Mouse (Mus musculus) bone marrow macrophage, adult 2 months (primary cell): Measurements from ENCODE around the gene Acbd4.

Experiments
- CTCF ChIP-seq: IDR thresholded peaks from 2 replicates; pipeline ENCODE4 v1.5.1; 2012; ENCODE audit warnings: low read depth, mild to moderate bottlenecking, low read length, moderate library complexity
- POLR2A ChIP-seq: IDR thresholded peaks from 2 replicates; pipeline ENCODE4 v1.6.1; 2012; ENCODE audit warnings: mild to moderate bottlenecking, low read depth, low read length, borderline replicate concordance

DNA sequence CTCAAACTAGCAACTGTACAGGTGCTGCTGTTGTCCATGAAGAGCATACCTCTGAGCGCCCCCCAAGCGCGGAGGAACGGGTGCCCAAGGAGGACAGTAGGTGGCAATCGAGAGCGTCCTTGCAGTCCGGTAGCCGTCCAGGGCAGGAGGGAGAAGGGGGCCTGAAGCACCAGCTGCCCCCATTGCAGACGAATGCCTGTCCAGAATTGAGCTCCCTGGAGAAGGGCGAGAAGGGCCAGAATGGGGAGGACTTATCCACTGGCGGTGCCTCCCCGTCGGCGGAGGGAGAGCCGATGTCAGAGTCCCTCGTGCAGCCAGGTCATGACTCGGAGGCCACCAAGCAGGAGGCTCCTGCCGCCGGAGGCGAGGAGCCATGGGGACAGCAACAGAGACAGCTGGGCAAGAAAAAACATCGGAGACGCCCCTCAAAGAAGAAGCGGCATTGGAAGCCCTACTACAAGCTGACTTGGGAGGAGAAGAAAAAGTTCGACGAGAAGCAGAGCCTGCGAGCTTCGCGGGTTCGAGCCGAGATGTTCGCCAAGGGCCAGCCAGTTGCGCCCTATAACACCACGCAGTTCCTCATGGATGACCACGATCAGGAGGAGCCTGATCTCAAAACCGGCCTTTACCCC lies 15.6 kb downstream of the Acbd4 start:
- peak; percentile 43 for TF ChIP-seq CTCF
- TF ChIP-seq POLR2A: no peak
